Mouse (Mus musculus) cerebellum, adult (tissue): ENCODE measurements at regions not wholly inside any gene's neighbourhood (a gene's known extent, or its start where the extent isn't known, plus 50 kb on each side); places are given as distances from the start of the nearest gene placed in this dataset.

Experiments used
- ATAC-seq: cut with Nextera tagmentation; 2 replicates; pipeline ENCODE4 v1.9.2; 2017; ENCODE audit warnings: mild to moderate bottlenecking, moderate library complexity, mixed read lengths; ENCODE audit not compliant: insufficient number of reproducible peaks, low FRiP score, low TSS enrichment

DNA sequence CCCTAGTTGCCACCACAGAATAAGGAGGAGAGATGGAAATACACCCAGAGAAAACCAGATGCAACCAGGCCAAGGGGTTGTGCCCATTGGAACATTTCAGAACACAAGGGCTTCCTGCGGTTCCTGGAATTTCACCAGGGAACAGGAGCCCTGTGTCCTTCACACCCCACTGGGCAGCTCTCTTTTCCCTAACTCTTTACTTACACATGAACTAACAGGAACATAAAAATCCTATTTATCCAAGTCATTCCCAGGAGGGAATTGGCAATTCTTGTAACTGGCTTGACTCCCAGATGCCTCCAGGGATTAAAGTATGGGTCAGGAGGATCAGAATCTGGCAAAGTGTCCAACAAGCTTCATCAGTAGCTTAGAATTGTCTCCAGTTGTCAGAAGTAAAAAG is 62.2 kb upstream of the Glycam1 start:
- ATAC-seq, result 0 out of 2 replicates have a peak, but pooled peaks have one; percentile 58
